Mouse (Mus musculus) adrenal gland, adult 18-20 months (tissue): Measurements from ENCODE around the gene Ercc8. TPM values are rescaled to one million over a fixed set of nuclear protein-coding genes. Genes with fewer than 3 reads are reported as not detected.

Experiments used
- DNase-seq, 2 experiments: peaks; one replicate each; pipeline ENCODE4 v3.0.0; 2021 to 2022; ENCODE audit warnings: low spot score in 2 of 2
- long read RNA-seq, 2 experiments: library from polyadenylated mRNA; stranded (forward); transcript quantifications; one replicate each; pipeline ENCODE4 v2.0.0; 2021
- total RNA-seq, 2 experiments: library from RNA; stranded (reverse); gene quantifications; 1 replicate in 1 of 2; 2 replicates in 1 of 2; pipeline ENCODE4 v1.2.3; 2021

Ercc8 gene
- total RNA-seq = 1 to 10 TPM; 7.5 to 8.8 TPM
- long read RNA-seq, experiment 1, partial matches to known transcripts = 0 of 4 reads
- long read RNA-seq, experiment 1, other reads (novel, unspliced or antisense) = 0 of 4 reads
- long read RNA-seq, experiment 2, partial matches to known transcripts = 0 of 5 reads
- long read RNA-seq, experiment 2, other reads (novel, unspliced or antisense) = 0 of 5 reads

- peak; percentile 98 to 99 for DNase-seq
These were observed at the start of gene Ercc8, which contains the start of gene Ndufaf2 for GRCm38 (mm10) chr13:108158465-108159240. Gene Ercc8, plus strand, starts transcription at chr13:108158731. Gene Ndufaf2, minus strand, starts transcription at chr13:108158623.

GRCm38 (mm10) chr13:108110929-108111328, 47.6 kb upstream of the Ercc8 start:
- DNase-seq = no peak

- no peak for DNase-seq
These were observed 45.0 kb upstream of the Ercc8 start for GRCm38 (mm10) chr13:108113536-108113935.

GRCm38 (mm10) chr13:108114257-108114656, 44.3 kb upstream of the Ercc8 start:
- no peak for DNase-seq

GRCm38 (mm10) chr13:108117654-108118053, 40.9 kb upstream of the Ercc8 start:
- no peak for DNase-seq

GRCm38 (mm10) chr13:108118188-108118587, 40.3 kb upstream of the Ercc8 start:
- DNase-seq = no peak

GRCm38 (mm10) chr13:108119411-108120310, 38.9 kb upstream of the Ercc8 start:
- no peak for DNase-seq

- no peak for DNase-seq
These were observed 35.3 kb upstream of the Ercc8 start for GRCm38 (mm10) chr13:108123109-108123723.

GRCm38 (mm10) chr13:108124096-108124495, 34.4 kb upstream of the Ercc8 start:
- no peak for DNase-seq

GRCm38 (mm10) chr13:108126246-108126645, 32.3 kb upstream of the Ercc8 start:
- no peak for DNase-seq

- DNase-seq = no peak
These were observed 31.4 kb upstream of the Ercc8 start for GRCm38 (mm10) chr13:108127130-108127529.

- DNase-seq = no peak
These were observed 30.6 kb upstream of the Ercc8 start for GRCm38 (mm10) chr13:108127883-108128282.

GRCm38 (mm10) chr13:108129070-108129469, 29.5 kb upstream of the Ercc8 start:
- no peak for DNase-seq

- no peak for DNase-seq
These were observed 27.8 kb upstream of the Ercc8 start for GRCm38 (mm10) chr13:108130737-108131136.

- no peak for DNase-seq
These were observed 26.3 kb upstream of the Ercc8 start for GRCm38 (mm10) chr13:108132031-108132819.

GRCm38 (mm10) chr13:108135617-108136016, 22.9 kb upstream of the Ercc8 start:
- DNase-seq = no peak

- DNase-seq = no peak
These were observed 20.0 kb upstream of the Ercc8 start for GRCm38 (mm10) chr13:108138403-108138977.

GRCm38 (mm10) chr13:108144086-108144485, 14.4 kb upstream of the Ercc8 start:
- DNase-seq = no peak

GRCm38 (mm10) chr13:108151782-108152181, 6.7 kb upstream of the Ercc8 start:
- no peak for DNase-seq
